Mouse (Mus musculus) kidney, adult 11 months (tissue): Measurements from ENCODE around the gene Cyp2j7.
"Not testable (repeated sequence)": the region's sequence is repeated elsewhere in the genome, so short reads cannot be mapped to it uniquely, and the experiment has no call there.

Source experiments
- DNase-seq: peaks from one replicate; pipeline ENCODE4 v3.0.0; 2022

Cyp2j7 gene

DNA sequence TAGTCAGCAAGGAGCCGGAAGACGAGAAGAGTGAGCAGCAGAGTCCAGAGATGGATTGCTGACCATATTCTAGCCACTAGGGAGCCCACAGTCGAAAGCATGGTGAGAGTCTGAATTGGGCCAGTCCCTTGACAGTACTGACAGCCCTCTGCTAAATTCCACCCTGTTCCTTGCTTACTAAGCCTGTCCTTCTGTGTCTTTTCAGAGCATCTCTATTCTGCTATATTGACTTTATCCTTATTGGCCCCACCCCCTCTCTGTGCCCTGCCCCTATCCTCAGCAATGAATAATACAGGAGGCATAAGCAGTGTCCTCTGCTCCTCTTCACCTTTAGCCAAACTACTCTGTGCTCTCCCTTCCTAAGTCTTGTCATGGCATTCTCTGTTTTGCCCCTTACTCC, at the start of gene Cyp2j7:
TSS of gene Cyp2j7 (minus strand) at position 101 of the 400 bp plus-strand sequence.
- DNase-seq, result no peak

DNA sequence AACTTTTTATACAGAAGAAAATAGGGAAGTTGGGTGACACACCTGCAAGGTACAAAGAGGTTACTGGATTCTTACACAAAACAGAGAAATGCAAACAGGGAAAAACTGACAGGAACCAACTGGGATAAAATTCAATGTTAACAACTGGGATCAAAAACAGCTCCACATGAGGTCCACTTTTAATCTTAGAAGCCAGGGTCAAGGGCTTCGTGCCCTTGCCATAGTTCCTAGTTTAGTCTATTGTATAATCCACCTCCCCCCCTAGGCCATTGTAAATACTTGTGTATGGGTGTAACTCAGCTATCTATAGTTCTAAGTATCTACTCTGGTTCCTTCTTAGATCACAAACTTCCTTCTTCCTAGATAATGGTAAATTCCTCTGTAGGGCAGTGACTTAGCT, 40.4 kb upstream of the Cyp2j7 start:
- DNase-seq, result not testable (repeated sequence)

DNA sequence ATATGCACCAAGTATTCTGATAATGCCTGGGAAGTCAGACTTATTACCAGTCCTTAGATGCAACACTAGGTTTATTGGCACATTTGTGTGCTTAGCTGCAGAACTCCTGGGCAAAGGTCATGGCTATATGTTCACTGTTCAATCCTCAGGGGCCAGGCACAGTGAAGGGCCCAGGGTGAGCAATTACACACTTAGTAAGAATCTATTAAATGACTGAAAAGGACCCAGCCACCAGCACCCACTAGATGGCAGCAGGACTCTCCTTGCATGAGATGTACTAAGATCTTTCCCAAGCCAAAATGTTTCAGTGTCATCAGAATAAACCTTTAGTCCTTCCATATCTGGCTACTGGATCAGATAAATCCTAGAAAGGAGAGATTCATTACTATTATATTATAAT, 37.4 kb upstream of the Cyp2j7 start:
- DNase-seq, result peak; percentile 49

DNA sequence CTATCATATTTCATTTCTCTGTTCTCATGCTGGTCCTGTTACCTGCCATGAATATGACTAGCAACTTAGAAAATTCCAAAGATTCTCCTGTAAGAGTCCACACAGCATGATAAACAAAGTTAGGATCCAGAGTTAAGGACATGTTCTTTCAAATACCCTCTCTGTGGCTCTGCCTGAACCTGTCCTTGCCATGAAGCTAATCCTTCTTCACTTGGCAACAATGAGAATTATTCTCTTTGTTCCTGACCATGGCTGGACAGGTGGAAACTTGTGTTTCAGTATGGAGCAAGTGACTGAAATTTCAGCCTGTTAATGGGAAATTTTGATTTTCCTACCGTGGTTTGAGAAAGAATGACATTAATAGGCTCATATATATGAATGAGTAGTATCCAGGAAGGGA, 39.8 kb downstream of the Cyp2j7 start:
- no peak for DNase-seq

DNA sequence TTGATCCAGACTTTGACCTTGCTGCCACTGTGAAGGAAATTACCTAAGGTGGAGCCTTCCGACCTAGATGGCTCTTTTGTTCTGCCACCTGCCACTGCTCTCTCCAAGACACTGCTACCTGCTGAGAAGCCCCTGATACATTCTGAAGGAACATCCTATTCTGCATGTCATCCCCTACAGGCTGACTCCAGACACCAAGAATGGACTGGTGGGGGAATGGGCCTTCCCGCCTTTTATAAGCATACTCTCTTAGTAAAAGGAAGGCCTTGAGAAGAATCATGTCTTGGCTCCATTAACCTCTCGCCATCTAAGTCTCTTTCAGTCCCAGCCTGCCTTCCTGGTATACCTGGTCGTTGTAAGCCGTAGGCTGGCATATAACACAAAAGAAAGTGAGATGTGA, 47.1 kb downstream of the Cyp2j7 start:
- DNase-seq, result not testable (repeated sequence)

DNA sequence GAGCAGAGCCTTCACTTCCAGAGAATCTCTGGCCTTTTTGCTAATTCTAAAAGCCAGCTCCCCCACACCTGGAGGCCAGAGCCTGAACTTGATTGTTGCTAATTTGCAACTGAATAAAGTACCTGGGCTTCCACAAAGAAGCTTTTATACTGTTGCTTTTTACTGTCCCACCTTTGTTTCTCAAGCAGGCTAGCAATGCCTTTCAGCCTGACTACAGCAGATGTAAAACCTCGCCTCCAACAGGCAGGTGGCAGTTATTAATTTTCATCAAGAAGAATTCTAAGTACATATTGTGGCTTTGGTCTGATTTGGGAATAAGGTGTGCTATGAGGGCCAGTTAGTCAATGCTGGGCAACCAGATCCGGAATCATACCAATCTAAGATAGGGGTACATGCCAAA, 47.8 kb downstream of the Cyp2j7 start:
- not testable (repeated sequence) for DNase-seq

DNA sequence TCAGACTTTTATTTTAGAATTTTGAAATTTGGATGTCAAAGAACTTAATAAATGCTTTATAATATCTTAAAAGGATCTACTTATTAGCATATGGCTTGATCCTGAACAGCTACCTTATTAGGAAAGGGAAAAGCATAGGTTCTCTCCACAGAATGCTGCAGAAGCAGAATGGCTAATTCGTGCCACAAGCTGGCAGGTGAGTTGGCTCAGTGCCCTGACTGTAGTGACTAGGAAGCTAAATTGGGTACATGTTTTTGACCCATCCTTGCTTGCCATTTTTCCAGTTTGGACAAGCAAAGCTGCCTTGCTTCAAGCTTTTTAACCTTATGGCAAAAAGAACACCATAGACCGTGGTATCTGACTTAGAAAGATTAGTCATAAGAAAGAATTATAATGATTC, 48.3 kb downstream of the Cyp2j7 start:
- not testable (repeated sequence) for DNase-seq

DNA sequence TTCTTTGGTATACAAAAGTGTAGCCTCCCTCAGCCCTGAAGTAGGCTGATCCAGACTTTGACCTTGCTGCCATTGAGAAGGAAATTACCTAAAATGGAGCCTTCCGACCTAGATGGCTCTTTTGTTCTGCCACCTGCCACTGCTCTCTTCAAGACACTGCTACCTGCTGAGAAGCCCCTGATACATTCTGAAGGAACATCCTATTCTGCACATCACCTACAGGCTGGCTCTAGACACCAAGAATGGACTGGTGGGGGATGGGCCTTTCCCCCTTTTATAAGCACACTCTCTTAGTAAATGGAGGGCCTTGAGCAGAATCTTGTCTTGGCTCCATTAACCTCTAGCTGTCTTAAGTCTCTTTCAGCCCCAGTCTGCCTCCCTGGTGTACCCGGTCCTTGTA, 51.7 kb downstream of the Cyp2j7 start:
- DNase-seq, result not testable (repeated sequence)

DNA sequence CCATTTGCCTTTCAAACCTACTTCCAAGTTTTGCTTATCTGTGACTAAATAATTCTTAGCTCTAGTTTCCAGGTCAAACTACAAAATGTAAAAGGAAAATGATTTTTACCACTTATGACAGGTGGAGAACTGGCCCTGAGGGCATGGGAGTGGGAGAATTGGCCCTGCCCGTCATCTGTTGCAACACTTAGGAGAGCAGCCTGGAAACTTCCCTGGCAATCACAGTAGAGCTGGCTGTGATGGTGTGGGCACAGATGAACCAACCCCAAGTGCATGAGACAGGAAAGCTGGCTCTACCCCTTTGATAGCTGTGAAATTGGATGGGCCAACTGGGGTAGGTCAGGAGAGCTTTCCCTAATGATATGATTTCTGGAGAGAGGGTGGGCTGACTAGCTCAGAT, 73.6 kb downstream of the Cyp2j7 start:
- no peak for DNase-seq

DNA sequence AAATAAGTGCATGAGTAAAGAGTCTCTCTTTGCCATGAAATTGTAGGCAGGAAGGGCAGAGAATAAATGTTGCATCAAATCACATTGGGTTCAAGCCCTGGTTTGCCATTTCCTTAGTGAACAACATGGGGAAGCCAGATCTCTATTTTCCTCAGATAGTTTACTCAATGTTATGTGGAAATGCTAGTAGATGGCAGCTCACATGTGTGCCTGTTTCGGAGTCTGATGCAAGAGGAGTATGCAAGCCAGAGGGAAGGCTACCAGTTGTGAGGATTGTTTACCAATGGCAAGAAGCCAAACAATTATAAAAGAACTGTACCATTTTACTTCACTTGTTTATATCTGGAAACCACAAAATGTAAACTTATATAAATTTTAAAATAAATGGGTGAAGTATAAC, 74.9 kb downstream of the Cyp2j7 start:
- no peak for DNase-seq
